Mouse (Mus musculus): ENCODE results near the gene E4f1.

E4f1 gene

DNA sequence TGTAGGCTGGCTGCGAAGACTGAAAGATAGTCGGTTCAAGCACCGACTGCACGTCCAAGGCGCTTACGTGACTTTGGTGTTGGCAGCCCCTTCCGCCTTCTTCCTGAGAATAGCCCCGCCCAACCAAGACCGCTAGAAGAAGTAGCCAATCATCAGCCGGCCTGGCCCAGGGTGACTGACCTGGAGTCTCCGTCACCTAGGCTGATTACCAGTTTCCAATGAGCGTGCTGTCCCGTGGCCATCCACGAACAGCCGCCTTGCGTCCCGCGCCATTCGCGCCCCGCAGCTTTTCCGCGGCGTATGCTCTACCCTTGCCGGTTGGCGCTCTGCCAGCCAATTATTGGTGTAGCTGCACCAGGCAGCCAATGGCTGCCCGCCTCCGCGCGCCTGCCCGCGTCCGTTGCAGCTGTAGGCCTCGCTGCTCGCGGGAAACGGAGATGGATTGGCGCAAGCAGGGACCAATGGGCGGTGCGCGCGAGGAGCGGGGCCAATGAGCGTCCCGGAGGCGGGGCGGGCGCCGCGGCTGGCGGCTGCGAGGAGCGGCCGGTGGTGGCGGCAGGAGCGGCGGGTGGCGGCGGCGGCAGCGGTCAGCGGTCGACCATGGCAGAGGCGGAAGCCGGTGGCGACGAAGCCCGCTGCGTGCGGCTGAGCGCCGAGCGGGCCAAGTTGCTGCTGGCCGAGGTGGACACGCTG, at the start of gene E4f1, which contains the start of gene Pgp:
Gene E4f1 (minus strand): TSS at position 404 of the 693 bp plus-strand sequence.
Gene Pgp (plus strand): TSS at position 483 of the 693 bp plus-strand sequence.
- DNase-seq (ENCODE audit: inconsistent age in 2 of 2, low spot score in 1 of 2): peak; percentile 99 to 100

DNA sequence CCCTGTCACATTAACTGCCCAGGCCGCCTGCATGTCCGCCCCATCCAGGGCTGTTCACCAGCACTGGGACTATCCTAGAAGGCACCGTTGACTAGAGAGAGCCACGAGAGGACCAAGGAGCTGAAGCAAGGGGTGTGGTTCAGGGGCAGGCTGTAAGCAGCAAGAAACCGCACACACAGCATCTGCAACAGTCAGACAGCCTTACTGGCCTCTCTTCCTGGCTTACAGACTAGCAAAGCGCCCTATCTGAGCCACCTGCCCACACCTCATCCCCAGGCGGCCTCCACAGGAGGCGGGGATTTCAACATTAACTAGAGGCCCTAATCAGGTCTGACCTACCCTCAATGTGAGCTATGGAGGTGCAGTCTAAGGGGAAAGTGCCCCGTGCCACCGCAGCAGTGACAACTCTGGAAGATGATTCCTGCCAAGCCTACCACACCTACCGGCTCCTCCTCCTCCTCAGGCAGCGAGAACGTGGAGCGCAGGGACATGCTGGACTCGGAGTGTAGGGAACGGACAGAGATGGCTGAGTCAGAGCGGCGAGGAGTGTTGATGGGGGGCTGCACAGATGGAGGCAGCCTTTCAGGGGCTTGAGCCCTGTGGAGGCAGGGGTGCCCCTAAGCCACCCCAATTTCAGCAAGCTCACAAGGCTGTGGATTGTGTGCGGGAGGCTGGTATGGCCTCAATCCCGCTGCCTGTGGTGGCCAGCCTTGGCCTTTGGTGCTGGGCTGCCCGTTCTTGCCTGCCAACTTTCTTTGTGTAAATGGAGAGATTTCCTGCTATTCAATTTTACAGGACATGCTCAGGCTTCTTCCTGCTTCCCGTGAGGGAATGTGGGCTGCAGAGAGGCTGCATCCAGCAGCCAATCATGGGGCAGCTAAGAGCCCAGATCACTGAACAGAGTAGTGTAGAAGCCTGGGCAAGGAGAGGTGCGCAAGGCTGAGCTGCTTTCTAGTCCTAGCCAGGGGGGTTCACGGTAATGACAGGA, 44.5 kb upstream of the E4f1 start:
- DNase-seq (ENCODE audit: inconsistent age in 2 of 2, low spot score in 1 of 2): no peak

DNA sequence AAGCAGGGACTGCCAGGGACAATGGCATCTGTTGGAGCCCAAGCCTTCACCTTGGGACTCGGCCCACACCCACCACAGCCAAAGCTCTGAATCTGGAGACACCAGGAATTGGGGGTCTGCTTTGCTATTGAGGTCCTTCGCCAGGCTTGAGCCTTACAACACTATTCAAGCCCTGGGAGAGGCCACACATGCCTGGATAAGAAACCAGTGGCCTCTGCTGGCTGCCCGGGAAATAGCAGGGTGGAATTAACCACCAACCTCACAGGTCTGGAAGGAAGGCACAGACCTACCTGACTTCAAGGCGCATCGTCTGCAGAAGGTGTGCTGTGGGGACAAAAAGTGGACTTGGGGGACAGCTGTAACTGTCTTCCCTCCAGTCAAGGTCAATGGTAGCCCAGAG, 43.5 kb upstream of the E4f1 start:
- DNase-seq (ENCODE audit: inconsistent age in 2 of 2, low spot score in 1 of 2): peak; percentile 54 to 87

DNA sequence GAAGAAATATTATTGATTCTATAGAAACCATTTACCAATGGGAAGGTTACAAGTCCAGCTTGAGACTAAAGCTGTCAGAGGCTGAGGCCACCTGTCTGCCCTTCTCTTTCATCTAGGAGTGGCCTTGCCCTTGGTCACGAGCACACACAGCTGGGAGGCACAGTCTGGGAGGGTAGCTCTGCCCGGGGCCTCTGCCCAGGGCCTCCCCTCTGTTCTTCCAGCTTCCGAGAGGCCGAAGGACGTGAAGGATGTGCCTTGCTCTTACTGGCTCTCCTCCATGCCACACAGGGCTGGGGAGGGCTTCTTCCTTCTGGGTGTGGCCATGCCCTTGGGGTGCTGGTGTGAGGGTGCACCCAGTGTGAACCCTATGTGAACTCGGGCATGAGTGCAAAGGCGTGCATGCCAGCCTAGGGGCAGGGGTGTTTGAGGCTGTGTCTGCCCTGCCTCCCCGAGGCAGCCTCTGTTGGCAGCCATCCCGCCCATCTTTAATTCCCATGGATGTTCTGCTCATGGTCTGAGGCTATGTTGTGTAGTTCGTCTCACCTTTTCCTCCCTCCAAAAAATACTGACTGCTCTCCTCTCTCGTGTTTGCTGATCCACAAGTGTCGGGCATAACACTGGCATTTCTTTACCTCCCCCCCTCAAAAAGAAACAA, 37.8 kb upstream of the E4f1 start:
- peak; percentile 72 to 80 for DNase-seq (ENCODE audit: inconsistent age in 2 of 2, low spot score in 1 of 2)

- peak; percentile 53 to 64 for DNase-seq (ENCODE audit: inconsistent age in 2 of 2, low spot score in 1 of 2)
These were observed 37.1 kb upstream of the E4f1 start for GRCm38 (mm10) chr17:24507129-24507664.

GRCm38 (mm10) chr17:24506332-24507070, 36.4 kb upstream of the E4f1 start:
- DNase-seq (ENCODE audit: inconsistent age in 2 of 2, low spot score in 1 of 2): peak; percentile 62 to 82

GRCm38 (mm10) chr17:24505286-24505955, 35.3 kb upstream of the E4f1 start:
- DNase-seq (ENCODE audit: inconsistent age in 2 of 2, low spot score in 1 of 2): no peak

- no peak for DNase-seq (ENCODE audit: inconsistent age in 2 of 2, low spot score in 1 of 2)
These were observed 34.0 kb upstream of the E4f1 start for GRCm38 (mm10) chr17:24504085-24504484.

DNA sequence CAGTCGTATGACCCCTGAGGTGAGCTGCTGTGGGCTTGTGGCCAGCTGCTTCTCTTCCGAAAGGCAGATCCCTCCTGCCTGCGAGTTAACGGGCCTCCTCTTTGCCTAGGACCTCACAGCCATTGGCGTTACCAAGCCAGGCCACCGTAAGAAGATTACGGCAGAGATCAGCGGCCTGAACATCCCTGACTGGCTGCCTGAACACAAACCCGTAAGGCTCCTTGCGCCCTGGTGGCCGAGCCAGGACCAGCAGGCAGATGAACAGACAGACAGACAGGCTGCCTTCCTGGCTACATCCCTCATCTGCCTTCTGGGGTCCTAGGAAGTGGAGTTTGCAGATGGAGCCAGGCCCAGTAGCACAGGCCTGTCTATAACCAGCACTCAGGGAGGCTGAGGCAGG, 32.1 kb upstream of the E4f1 start:
- no peak for DNase-seq (ENCODE audit: inconsistent age in 2 of 2, low spot score in 1 of 2)

DNA sequence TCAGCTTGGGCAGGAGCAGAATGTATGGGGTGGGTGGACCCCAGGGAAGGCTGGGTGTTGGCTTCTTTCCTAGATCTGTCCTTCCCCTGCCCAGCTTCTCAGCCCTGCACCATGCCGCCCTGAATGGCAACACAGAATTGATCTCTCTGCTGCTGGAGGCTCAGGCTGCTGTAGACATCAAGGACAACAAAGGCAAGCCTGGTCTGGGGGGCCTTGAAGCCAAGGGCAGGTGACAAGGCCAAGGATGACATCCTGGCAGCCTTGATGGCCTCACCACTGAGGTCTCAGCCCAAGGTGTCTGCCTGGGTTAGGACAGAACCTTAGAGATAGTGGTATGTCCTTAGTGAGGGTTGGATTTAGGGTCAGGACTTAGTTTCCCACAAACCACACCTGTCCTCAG, 25.9 kb upstream of the E4f1 start:
- peak in 1 of 2 experiments; percentile 82 for DNase-seq (ENCODE audit: inconsistent age in 2 of 2, low spot score in 1 of 2)

GRCm38 (mm10) chr17:24495443-24495842, 25.3 kb upstream of the E4f1 start:
- DNase-seq (ENCODE audit: inconsistent age in 2 of 2, low spot score in 1 of 2): no peak

DNA sequence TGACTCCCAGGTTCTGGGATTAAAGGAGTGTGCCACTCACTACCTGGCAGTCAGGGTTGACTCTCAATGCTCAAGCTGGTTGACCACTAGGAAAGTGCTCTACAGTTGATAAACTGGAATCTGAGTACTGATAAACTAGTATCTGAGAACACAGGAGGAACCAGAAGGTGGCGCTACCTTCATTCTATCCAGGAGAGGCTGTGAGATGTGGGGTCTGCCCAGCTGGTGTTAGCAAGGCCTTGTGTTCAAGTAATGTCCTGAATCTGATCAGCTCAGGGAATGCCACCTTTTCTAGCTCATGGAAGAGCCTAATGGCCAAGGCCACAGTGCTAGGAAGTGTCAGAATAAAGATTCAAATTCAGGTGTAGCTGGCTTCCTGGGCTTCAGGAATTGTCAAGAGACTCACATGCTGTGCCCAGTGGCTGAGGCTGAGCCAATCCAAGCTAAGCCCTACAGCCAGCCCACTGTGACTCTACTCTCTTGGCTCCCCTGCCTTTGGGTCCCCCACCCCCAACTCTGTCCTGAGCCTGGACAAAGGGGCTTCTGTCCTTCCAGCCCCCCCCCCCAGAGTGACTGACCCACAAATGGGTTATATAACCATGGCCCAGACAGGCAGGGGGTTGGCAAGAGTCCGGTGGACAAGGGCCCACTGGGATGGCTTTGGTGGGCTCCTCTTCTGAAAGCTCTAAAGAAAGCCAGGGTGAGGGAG, 24.7 kb upstream of the E4f1 start:
- peak in 1 of 2 experiments; percentile 83 for DNase-seq (ENCODE audit: inconsistent age in 2 of 2, low spot score in 1 of 2)

- peak in 1 of 2 experiments; percentile 80 for DNase-seq (ENCODE audit: inconsistent age in 2 of 2, low spot score in 1 of 2)
These were observed 20.3 kb upstream of the E4f1 start for GRCm38 (mm10) chr17:24490399-24490798.

GRCm38 (mm10) chr17:24489265-24490030, 19.3 kb upstream of the E4f1 start:
- DNase-seq (ENCODE audit: inconsistent age in 2 of 2, low spot score in 1 of 2): peak in 1 of 2 experiments; percentile 82

DNA sequence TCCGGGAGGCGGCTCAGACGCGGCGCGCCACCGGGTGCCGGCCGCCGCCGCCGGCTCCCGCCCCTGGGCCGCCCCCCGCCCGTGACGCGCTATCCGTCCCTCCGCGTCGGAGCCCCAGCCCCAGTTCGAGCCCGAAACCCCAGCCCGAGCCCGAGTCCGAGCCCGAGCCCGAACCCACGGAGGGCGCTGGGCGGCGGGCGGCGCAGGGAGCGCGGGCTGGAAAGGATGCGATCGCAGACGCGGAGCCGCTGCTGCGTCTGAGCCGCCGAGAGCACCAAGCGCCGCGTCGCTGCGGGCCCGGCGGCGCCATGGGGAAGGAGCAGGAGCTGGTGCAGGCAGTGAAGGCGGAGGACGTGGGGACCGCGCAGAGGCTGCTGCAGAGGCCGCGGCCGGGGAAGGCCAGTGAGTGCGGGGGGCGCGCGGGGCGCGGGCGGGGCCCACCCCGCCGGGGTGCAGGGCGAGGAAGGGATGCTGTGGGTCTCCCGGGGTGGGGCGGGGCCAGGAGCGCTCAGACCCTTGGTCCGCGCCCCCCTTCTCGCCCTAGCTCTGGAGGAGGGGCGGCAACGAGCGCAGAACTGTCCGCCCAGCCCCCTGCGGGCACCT, 18.6 kb upstream of the E4f1 start:
- peak; percentile 62 to 79 for DNase-seq (ENCODE audit: inconsistent age in 2 of 2, low spot score in 1 of 2)

GRCm38 (mm10) chr17:24488186-24488661, 18.1 kb upstream of the E4f1 start, which contains the start of gene Caskin1:
Caskin1 (plus strand) TSS chr17:24488601.
- peak; percentile 70 to 88 for DNase-seq (ENCODE audit: inconsistent age in 2 of 2, low spot score in 1 of 2)

DNA sequence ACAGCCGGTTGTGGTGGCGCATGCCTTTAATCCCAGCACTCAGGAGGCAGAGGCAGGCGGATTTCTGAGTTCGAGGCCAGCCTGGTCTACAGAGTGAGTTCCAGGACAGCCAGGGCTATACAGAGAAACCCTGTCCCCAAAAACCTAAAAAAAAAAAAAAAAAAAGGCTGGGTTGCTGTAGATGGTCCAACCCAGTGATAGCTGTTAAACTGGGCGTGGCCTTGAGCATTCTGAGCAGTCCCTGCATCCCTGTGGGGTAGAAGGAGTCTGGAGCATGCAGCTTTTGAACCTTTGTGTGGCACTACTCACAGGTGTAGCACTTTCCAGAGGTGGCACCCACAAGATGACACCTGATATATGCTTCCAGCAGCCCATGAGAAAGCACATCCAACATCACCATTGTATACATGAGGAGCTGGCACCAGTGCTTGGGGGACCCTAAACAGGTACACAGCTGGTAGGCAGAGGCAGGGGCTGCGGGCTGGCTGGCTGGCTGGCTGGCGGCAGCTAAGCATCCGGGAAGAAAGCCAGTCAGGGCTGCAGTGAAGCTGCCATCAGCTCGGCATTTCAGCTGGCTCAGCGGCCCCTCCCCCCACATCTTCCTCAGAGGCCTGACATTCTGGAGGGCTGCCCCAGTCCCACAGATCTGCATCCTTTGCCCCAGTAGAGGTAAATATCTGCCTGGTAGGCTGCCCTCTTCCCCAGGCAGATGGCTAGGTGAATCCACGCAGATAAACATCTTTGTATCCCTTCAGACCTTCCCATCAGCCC, 15.2 kb upstream of the E4f1 start:
- DNase-seq (ENCODE audit: inconsistent age in 2 of 2, low spot score in 1 of 2): no peak

All from adrenal gland, adult (tissue).